Mouse (Mus musculus): ENCODE data around the gene Rsbn1.

Rsbn1 gene

GRCm38 (mm10) chr3:103914010-103914669, at the start of gene Rsbn1:
Gene Rsbn1 (plus strand): TSS chr3:103914120.
- peak; percentile 98 for DNase-seq

GRCm38 (mm10) chr3:103864200-103864599, 49.7 kb upstream of the Rsbn1 start:
- no peak for DNase-seq

- no peak for DNase-seq
Measured at GRCm38 (mm10) chr3:103867424-103867971, 46.4 kb upstream of the Rsbn1 start.

- no peak for DNase-seq
Measured at GRCm38 (mm10) chr3:103868008-103868407, 45.9 kb upstream of the Rsbn1 start.

GRCm38 (mm10) chr3:103872663-103873098, 41.2 kb upstream of the Rsbn1 start:
- DNase-seq = no peak

- no peak for DNase-seq
Measured at GRCm38 (mm10) chr3:103874329-103874728, 39.6 kb upstream of the Rsbn1 start.

GRCm38 (mm10) chr3:103885946-103886345, 28.0 kb upstream of the Rsbn1 start:
- no peak for DNase-seq

- DNase-seq = peak; percentile 71
Measured at GRCm38 (mm10) chr3:103887581-103887980, 26.3 kb upstream of the Rsbn1 start.

GRCm38 (mm10) chr3:103893374-103893773, 20.5 kb upstream of the Rsbn1 start:
- DNase-seq = no peak

- peak; percentile 56 for DNase-seq
Measured at GRCm38 (mm10) chr3:103904705-103905104, 9.2 kb upstream of the Rsbn1 start.

GRCm38 (mm10) chr3:103907335-103908030, 6.4 kb upstream of the Rsbn1 start:
- no peak for DNase-seq

GRCm38 (mm10) chr3:103908781-103909180, 5.1 kb upstream of the Rsbn1 start:
- DNase-seq = no peak

GRCm38 (mm10) chr3:103913451-103913961, 414 bp upstream of the Rsbn1 start:
- no peak for DNase-seq

GRCm38 (mm10) chr3:103914732-103915508, 1.0 kb downstream of the Rsbn1 start:
- DNase-seq = peak; percentile 51

GRCm38 (mm10) chr3:103915509-103915896, 1.6 kb downstream of the Rsbn1 start:
- DNase-seq = no peak

- no peak for DNase-seq
Measured at GRCm38 (mm10) chr3:103916205-103916838, 2.4 kb downstream of the Rsbn1 start.

- no peak for DNase-seq
Measured at GRCm38 (mm10) chr3:103916839-103917237, 2.9 kb downstream of the Rsbn1 start.

GRCm38 (mm10) chr3:103920094-103920493, 6.2 kb downstream of the Rsbn1 start:
- DNase-seq = no peak

- no peak for DNase-seq
Measured at GRCm38 (mm10) chr3:103925302-103925701, 11.4 kb downstream of the Rsbn1 start.

GRCm38 (mm10) chr3:103927511-103927910, 13.6 kb downstream of the Rsbn1 start:
- DNase-seq = peak; percentile 19

GRCm38 (mm10) chr3:103944794-103945562, 31.1 kb downstream of the Rsbn1 start:
- DNase-seq = peak; percentile 27

GRCm38 (mm10) chr3:103948666-103949065, 34.7 kb downstream of the Rsbn1 start:
- DNase-seq = no peak
